Mouse (Mus musculus) spleen, adult 18-20 months (tissue): ENCODE data around the gene Ryr3.

Experiments used
- DNase-seq, 2 experiments: peaks; one replicate each; pipeline ENCODE4 v3.0.0; 2022; ENCODE audit warnings: mixed read lengths in 2 of 2

The Ryr3 gene

GRCm38 (mm10) chr2:112625156-112625555 is 591.7 kb downstream of the Ryr3 start:
- no peak for DNase-seq

DNA sequence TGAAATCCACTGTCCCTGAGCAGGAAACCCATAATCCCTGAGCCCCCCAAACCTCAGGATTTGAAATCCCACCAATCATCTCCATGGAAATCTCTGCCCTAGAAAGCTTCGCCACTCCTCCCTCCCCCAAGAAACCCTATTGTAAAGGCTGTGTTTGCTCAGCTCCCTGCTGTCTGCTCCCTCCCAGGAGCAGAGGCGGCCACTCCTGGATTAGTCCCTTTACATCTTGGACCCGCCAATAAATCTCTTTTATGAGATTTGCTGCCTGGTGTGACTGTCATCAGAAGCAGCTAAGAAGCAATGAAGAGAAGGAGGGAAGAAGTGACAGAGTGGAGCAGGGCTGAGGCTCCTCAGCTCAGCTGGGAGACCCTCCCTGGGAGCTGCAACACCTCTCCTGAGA is 599.7 kb downstream of the Ryr3 start:
- no peak for DNase-seq

DNA sequence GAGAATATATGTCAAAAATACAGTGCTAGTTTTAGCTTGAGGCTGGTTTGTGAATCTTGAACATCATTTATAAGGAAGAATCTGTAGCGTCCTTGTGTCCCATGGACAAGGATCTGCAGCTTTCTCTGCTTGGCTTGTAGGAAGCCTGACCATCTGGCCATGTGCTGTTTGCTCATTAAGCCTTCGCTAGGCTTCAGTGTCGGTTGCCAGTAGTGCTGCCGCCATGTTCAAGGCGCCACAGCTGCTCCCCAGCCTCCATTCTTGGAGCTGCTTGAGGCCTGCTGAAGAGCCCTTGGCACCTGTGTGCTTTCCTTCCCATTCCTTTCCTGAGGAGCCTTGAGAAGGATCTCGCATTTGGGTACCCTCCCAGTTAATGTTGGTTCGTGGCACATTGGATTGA is 602.5 kb downstream of the Ryr3 start:
- DNase-seq = no peak

- DNase-seq = no peak
These were observed 604.3 kb downstream of the Ryr3 start for GRCm38 (mm10) chr2:112612628-112613027.

GRCm38 (mm10) chr2:112606536-112606935 is 610.4 kb downstream of the Ryr3 start:
- no peak for DNase-seq

DNA sequence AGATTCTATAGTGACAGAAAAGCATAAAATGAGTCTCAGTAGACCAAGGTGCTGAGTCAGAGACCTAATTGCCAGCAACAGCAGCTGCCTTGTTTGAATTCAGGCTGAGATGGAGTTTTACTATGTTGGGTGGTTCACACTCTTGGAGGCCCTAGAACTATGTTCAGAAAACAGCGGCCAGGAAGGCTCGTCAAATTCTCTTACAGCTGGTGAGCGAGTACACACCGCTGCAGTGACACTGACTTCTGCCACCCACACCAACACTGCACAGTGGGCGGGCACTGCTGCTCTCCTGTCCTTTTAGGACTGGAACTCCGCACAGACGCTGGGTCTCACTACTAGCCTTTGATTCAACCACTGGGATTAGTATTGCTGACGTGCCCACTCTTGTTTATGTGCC is 614.4 kb downstream of the Ryr3 start:
- DNase-seq = no peak

DNA sequence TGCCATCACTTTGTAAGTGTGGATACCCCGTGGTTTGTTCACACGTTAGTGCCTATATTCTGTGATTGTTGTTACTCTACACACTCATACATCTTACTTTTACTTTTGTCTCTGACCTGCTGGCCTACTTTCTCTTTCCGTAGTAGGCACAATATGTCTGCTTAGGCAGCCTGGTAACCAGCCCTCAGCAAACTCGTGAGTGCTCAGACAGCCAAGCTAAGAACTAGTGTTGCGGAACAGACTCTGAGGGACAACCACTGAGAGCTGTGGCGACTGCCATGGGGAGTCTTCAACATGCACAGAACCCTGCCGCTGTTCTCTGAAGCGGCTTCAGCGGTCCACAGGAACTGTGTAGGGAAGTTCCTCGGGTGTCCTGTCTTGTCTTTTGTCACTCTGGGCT is 616.7 kb downstream of the Ryr3 start:
- DNase-seq = no peak

DNA sequence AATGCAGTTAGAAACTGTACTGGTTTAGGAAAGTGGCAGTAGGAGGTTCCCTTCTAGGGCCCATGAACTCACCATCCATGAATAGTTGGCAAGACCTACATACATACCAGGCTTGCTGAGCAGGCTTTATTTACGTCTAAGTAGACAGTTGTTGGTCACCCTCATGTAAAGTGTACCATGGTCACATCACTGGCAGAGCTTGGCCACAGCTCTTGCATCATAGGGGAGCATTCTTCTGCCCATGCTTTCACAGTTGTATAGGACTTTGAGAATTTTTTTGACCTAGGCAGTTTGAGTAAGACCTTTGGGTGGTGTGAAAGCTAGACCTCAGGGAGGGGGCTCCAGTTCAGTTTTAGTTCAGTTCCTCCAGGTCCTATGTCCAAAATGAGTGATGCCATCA is 619.8 kb downstream of the Ryr3 start:
- DNase-seq = no peak

- DNase-seq = no peak
These were observed 620.5 kb downstream of the Ryr3 start for GRCm38 (mm10) chr2:112596415-112596814.

- DNase-seq = no peak
These were observed 621.1 kb downstream of the Ryr3 start for GRCm38 (mm10) chr2:112595807-112596206.

DNA sequence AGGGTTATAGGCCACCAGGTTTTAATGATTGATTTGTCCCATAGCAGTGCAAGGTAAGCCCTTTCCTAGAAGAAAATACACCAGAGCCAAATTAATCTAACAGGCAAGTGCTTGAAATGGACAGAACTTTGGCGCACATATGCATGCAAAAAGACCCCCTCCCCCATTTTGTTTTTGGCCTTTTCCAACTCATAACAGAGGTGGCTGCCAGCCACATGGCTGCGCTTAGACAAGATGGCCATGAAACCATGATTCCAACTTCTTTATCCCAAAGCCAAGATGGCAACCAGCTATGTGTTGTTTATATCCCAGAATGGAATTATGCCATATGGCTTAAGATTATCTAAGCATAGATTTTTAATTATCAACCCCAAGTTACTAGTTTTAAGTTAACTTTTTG is 623.1 kb downstream of the Ryr3 start:
- DNase-seq = no peak

GRCm38 (mm10) chr2:112593322-112593721 is 623.6 kb downstream of the Ryr3 start:
- no peak for DNase-seq

DNA sequence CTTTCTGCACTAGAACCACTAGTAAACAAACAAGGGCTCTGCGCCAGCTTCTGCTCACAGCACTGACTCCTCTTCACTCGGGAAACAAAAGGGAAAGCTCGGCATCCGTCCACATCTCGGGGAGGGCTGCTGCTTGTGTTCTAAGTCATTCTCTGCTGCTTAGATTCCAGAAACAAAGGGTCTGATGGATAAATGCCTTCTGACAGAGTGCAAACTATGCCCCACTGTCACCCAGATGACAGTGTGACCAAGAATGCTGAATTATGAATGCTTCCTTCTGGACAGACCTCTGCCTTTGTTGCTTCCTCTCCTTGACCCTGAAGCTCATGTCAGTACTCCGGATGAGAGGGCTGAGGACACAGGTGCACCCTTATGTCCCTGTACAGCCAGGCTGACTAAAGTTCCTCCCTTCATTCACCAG is 625.4 kb downstream of the Ryr3 start:
- no peak for DNase-seq

GRCm38 (mm10) chr2:112590985-112591384 is 625.9 kb downstream of the Ryr3 start:
- DNase-seq = no peak
